Mouse (Mus musculus): ENCODE data around the gene Chek2.

Chek2 gene

GRCm38 (mm10) chr5:110898169-110898568 lies 58.4 kb downstream of the Chek2 start:
- DNase-seq (ENCODE audit: low read depth in 1 of 2, low spot score in 2 of 2): no peak

- DNase-seq (ENCODE audit: low read depth in 1 of 2, low spot score in 2 of 2): no peak
Measured at GRCm38 (mm10) chr5:110898785-110899184, 59.0 kb downstream of the Chek2 start.

- DNase-seq (ENCODE audit: low read depth in 1 of 2, low spot score in 2 of 2): no peak
Measured at GRCm38 (mm10) chr5:110900331-110900730, 60.6 kb downstream of the Chek2 start.

GRCm38 (mm10) chr5:110906708-110907107 lies 66.9 kb downstream of the Chek2 start:
- DNase-seq (ENCODE audit: low read depth in 1 of 2, low spot score in 2 of 2): no peak

- DNase-seq (ENCODE audit: low read depth in 1 of 2, low spot score in 2 of 2): no peak
Measured at GRCm38 (mm10) chr5:110908879-110909278, 69.1 kb downstream of the Chek2 start.

- no peak for DNase-seq (ENCODE audit: low read depth in 1 of 2, low spot score in 2 of 2)
Measured at GRCm38 (mm10) chr5:110909955-110910589, 70.3 kb downstream of the Chek2 start.

GRCm38 (mm10) chr5:110914859-110915258 lies 75.1 kb downstream of the Chek2 start:
- DNase-seq (ENCODE audit: low read depth in 1 of 2, low spot score in 2 of 2): no peak

- no peak for DNase-seq (ENCODE audit: low read depth in 1 of 2, low spot score in 2 of 2)
Measured at GRCm38 (mm10) chr5:110916241-110916640, 76.5 kb downstream of the Chek2 start.

GRCm38 (mm10) chr5:110919541-110919940 lies 79.8 kb downstream of the Chek2 start:
- DNase-seq (ENCODE audit: low read depth in 1 of 2, low spot score in 2 of 2): no peak

- no peak for DNase-seq (ENCODE audit: low read depth in 1 of 2, low spot score in 2 of 2)
Measured at GRCm38 (mm10) chr5:110923336-110923735, 83.6 kb downstream of the Chek2 start.
